Mouse (Mus musculus) brown adipose tissue, adult 24 weeks (tissue): ENCODE data around the gene Diaph3. TPM values are rescaled to one million over a fixed set of nuclear protein-coding genes. Genes with fewer than 3 reads are reported as not detected.

ENCODE experiments used
- H3K27ac ChIP-seq: fragments of 200-500 bp; replicated peaks from 2 replicates; pipeline ENCODE4 v1.5.1; 2012; ENCODE audit warnings: low read depth, mild to moderate bottlenecking, low read length
- H3K4me1 ChIP-seq: fragments of 200-500 bp; 2 replicates; pipeline ENCODE4 v1.6.1; 2012; ENCODE audit warnings: low read length, mixed read lengths; ENCODE audit not compliant: control insufficient read depth, insufficient read depth, insufficient read length
- H3K4me3 ChIP-seq: fragments of 200-500 bp; 2 replicates; pipeline ENCODE4 v1.5.1; 2012; ENCODE audit warnings: low read depth, mild to moderate bottlenecking, low read length, moderate library complexity; ENCODE audit not compliant: insufficient read depth
- polyA plus RNA-seq: library from polyadenylated mRNA; stranded (reverse); fragments of >200 nt; gene quantifications from 2 replicates; pipeline ENCODE4 v1.2.4, GENCODE M21; 2012; ENCODE audit not compliant: missing spikeins, insufficient read depth, insufficient read length

Diaph3 gene
- not detected in 2 replicates for polyA plus RNA-seq

DNA sequence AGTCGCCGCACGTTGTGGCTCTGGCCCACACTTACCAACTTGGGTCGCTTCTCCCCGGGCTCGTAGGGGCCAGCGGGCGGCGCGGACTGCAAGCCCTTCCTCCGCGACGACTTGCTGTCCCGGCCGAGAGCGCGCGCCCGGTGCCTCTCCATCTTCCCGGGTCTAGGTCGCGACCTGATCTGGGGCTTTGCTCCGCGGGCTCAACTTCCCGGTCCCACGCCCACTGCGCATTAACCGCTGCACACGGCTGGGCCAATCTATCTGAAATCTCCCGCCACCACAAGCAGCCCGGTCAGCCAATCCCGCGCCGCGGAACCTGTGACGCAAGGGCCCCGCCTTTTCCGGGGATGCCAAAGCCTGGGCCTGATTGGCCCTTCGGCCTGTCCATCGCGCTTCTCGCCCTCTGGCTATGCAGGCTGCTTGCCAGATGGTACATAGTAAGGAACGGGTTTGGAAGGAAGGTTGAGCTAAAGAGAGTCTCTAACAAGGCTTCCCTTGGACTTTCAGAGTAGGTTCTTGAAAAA lies at the start of gene Diaph3:
Gene Diaph3 (minus strand): TSS at position 273 of the 524 bp plus-strand sequence.
- Histone ChIP-seq H3K27ac (no peak within 1 kb of the TSS), H3K4me1 (no peaks in the 10 kb centered on the region), H3K4me3 (peak within 1 kb of the TSS; percentile 72)

DNA sequence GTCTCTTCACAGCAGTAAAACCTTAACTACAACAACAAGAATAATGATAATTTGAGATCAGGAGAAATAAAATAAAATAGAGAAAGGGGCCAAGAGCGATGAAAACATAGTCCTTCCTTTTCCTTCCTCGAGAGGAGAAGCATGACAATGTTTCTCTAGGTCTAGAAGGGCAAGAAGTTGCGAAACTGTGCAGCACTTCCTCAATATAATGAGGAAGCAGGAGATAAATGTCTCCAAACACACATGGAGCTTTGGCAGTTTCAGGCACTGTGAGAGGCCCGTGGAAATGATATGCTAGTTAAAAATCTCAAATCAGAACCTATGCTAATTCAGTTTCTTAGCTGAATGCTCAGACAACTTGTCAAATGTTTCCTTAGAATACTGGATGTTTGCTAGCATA lies 49.6 kb upstream of the Diaph3 start:
- no peak overlapping the region for H3K27ac ChIP-seq
- H3K4me1 ChIP-seq, result no peaks in the 10 kb centered on the region
- no peak overlapping the region for H3K4me3 ChIP-seq

DNA sequence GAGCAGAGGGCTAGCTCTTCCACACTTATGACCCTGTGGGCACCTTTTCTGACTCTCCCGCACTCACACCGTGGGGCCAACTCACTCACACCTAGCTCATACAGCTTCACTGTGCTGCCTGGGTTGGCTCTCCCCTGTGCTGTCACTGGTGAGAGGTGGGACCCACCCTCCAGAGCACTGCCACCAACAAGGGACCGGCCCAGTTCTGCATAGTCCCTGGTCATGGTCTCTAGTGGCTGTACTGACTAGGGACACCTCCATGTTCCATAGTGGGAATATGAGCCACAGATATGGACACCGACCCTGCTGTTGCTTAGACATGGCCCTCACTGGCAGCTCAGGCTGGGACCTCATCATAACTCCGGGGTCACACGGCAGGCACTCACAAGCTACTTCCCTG lies 30.5 kb upstream of the Diaph3 start:
- H3K27ac ChIP-seq, result no peak overlapping the region
- no peaks in the 10 kb centered on the region for H3K4me1 ChIP-seq
- H3K4me3 ChIP-seq, result no peak overlapping the region

DNA sequence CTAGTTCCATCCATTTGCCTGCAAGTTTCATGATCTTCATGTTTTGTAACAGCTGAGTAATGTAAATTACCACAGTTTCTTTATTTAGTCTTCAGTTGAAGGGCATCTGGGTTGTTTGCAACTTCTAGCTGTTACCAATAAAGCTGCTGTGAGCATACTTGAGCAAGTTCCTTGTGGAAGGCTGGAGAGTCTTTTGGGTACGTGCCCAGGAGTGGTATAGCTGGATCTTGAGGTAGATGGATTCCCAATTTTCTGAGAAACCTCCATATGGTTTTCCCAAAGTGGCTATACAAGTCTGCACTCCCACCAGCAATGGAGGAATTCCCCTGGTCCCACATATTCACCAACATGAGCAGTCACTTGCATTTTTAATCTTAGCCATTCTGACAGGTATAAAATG lies 28.1 kb upstream of the Diaph3 start:
- Histone ChIP-seq H3K4me3 (no peak overlapping the region), H3K27ac (no peak overlapping the region), H3K4me1 (no peaks in the 10 kb centered on the region)

DNA sequence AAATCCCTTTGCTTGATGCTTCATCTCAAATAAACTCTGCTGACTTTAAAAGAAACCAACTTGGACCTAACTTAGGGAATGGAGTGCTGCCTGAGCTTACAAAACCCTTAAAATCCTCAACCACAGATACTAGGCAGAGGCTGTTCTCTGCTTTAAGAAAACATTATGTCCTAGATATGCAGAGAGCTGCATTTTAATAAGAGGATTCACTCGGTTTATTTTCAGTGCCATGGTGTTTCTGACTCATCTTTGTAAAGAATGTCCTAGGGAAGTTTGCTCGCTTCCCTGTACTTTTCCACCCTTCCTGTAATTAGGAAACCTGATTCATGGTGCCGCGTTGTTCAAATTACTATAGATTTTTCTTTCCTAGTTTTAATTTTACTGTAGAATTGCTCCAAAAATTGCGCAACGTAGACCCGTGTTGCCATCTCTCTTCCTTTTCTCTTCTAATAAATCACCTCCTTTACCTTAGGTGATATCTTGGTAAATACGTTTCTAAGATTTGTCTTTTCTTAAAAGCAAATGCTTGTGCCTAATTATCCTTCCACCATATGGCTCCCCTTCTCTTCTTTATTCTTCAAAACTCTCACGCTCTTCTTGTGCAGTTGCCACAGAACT lies 14.7 kb upstream of the Diaph3 start:
- no peaks in the 10 kb centered on the region for H3K4me1 ChIP-seq
- no peak overlapping the region for H3K4me3 ChIP-seq
- no peak overlapping the region for H3K27ac ChIP-seq

DNA sequence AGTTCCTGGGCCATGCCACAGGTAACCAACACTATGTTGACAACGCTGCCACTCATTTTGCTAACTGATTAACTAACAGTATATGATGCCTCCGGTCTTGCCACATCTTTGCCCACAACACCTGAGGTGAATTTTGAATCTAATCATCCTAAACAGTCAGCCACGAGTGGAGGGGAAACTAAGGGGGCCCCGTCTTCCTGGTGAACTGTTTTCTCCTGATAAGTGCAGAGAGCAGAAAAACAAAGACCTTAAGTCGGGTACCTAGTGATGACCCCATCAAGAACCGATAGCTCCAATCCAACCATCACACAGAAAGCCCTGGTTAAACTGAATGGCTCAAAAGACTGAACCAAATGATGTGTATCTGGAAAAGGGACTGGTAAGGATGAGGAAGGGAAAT lies 8.6 kb upstream of the Diaph3 start:
- no peak overlapping the region for H3K27ac ChIP-seq
- H3K4me3 ChIP-seq, result no peak overlapping the region
- no peaks in the 10 kb centered on the region for H3K4me1 ChIP-seq

DNA sequence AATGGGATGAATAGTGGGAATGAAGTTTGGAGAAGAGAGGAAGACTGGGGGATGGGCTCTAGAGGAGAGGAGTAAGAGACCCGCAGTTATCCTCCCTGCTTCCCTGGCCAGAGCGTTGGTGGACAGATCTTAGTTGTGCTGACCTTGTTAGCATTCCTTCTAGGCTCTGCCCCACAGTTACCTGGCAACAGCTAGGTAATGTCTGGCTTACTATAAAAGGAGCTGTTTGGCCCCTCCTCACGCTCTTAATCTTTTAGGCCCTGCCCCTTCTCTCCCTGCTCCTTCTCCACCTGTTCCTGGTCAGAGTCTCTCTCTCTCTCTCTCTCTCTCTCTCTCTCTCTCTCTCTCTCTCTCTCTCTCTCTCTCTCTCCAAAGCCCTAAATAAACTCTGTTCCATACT lies 5.7 kb upstream of the Diaph3 start:
- Histone ChIP-seq H3K4me1 (no peaks in the 10 kb centered on the region), H3K27ac (no peak overlapping the region)

DNA sequence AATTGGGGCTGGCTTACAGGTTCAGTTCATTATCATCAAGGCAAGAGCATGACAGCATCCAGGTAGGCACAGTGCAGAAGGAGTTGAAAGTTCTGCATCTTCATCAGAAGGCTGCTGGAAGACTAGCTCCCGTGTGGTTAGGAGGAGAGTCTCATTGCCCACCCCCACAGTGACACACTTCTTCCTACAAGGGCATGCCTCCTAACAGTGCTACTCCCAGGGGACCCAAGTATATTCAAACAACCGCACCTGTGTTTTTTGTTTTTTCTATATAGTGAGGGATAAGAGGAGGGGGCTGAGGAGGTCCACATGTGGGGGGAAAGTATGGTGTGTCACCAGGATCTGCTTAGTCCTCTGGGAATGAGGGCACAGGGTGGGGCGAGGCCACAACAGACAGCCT lies 4.3 kb upstream of the Diaph3 start:
- no peak overlapping the region for H3K4me3 ChIP-seq
- no peak overlapping the region for H3K27ac ChIP-seq
- H3K4me1 ChIP-seq, result no peaks in the 10 kb centered on the region

More for the DNA sequence above, 5.7 kb upstream of the Diaph3 start:
- no peak overlapping the region for H3K4me3 ChIP-seq

DNA sequence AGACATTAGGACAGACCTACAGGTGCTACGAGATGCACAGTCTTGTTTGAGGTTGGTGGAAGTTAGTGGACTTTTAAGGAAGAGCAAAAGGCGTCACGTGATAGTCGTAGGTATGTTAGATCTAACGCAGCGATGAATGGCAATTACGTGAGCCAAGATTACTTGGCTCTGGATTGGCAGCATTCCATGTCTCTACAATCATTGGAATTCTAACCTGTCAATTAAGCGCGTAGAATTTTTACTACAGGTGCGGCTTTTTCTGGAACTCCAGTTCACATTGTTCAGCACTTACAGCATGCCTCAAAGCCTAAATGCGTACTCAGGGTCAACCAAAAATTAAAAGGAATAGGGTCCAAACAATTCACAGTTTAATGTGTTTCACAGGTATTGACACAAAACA lies 742 bp upstream of the Diaph3 start:
- H3K4me3 ChIP-seq, result peak overlapping the region; percentile 72; the same call in 1 of the 2 replicates
- no peak overlapping the region for H3K27ac ChIP-seq
- H3K4me1 ChIP-seq, result no peaks in the 10 kb centered on the region

DNA sequence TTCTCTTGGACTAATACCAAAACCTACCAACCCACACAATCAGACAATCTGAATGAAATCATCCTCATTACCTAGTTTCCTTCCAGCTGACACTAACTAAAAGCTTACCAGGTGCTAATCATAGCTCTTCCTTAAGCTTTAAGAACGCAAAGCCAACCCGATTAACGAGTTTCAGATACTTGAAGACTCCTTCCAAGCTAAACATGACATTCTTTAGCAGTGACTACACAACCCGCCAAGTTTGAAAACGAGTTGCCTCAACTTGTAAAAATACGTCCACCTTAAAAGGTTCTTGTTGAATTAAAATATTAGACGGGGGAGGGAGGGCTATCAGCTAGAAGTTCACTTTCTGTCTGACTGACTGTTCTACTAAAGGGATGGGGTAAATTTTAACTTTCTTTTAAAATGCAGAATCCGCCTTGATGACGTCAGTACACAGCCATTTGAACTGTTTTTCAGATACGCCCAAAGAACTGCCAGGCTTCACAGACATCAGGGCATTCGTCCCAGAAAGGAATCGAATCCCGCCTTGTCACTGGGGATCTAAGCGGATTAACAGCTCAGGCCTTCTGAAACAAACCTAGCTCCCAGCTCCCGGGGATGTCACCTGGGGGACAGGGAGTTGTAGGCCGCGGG lies 590 bp downstream of the Diaph3 start:
- Histone ChIP-seq H3K27ac (no peak overlapping the region), H3K4me1 (no peaks in the 10 kb centered on the region), H3K4me3 (peak overlapping the region; percentile 72)

DNA sequence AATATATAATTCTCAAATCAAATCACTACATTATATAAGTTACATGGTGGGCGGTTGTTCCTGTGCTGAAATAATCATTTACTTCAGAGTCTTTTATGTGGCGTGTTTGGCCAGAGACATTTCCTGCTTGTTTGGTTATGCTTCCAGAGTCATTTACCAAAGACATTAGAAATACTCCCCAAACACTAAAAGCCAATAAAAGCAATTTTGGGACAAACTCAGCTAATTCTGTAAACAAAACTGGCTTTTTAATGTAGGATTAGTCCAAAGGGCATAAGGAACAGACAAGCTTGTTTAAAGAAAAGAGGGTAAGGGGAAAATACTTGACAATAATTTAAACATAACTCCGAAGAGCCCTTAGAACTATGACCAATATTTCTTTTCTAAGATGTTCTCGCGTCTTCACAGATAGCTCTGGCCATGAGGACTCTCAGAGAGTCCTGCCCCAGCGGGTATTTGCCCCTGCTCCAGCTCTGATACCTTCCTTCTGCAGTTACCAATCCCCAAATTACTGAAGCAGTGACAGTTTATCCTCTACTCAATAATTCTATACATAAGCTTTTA lies 14.9 kb downstream of the Diaph3 start:
- no peak overlapping the region for H3K27ac ChIP-seq
- H3K4me3 ChIP-seq, result no peak overlapping the region
- H3K4me1 ChIP-seq, result no peaks in the 10 kb centered on the region

DNA sequence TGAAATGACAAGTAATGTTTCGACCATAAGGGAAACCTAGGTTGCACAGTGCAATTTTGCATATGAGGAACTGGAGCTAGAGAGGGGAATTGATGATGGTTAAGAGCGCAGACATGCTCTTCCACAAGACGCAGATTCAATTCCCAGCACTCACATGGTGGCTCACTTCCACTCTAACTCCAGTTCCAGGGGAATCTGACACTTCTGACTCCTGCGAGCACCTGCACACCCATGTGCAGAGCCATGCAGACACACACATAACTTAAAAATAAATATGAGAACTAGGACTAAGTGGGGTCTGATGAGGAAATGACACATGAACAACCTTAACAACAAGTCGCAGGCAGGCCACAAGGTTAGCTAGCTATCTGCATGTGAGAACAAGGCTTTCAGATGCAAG lies 15.5 kb downstream of the Diaph3 start:
- no peak overlapping the region for H3K27ac ChIP-seq
- no peaks in the 10 kb centered on the region for H3K4me1 ChIP-seq
- H3K4me3 ChIP-seq, result no peak overlapping the region

DNA sequence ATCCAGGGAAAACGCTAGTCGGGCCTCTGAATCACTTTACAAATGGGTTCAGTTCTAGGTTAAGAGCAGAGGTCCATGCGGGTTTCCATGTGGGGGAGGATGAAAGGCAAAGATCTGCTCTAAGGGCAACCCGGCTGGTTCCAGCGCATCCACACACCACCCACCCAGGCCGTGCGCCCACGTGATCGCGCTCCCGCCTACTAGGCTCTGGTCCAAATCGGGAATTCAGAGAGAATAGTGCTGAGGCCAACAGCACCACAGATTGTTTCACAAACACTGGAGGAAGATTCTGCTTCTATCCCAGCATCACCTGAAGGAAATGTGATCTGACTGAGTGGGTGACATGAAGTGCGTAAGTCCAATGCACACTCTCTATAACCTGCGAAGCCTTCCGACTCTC lies 17.9 kb downstream of the Diaph3 start:
- H3K4me1 ChIP-seq, result no peaks in the 10 kb centered on the region
- H3K4me3 ChIP-seq, result no peak overlapping the region
- no peak overlapping the region for H3K27ac ChIP-seq

DNA sequence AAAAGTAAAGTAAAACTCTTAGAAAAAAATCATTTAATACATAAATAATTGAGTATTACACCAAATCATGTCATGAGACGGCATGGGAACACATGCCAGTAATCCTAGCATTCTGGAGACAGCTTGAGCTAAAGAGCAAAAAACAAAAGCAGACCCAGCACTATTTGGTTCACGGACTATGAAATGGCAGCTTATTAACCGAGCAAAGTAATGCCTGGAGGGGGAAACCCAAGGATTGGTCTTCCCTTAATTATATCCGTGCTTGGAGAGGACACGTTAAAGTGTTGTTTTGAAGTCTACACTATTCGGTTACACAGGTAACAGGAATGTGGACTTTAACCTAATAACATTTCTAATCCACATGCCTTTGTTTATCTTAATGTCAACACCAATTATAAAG lies 19.2 kb downstream of the Diaph3 start:
- no peak overlapping the region for H3K27ac ChIP-seq
- no peak overlapping the region for H3K4me3 ChIP-seq
- H3K4me1 ChIP-seq, result no peaks in the 10 kb centered on the region

DNA sequence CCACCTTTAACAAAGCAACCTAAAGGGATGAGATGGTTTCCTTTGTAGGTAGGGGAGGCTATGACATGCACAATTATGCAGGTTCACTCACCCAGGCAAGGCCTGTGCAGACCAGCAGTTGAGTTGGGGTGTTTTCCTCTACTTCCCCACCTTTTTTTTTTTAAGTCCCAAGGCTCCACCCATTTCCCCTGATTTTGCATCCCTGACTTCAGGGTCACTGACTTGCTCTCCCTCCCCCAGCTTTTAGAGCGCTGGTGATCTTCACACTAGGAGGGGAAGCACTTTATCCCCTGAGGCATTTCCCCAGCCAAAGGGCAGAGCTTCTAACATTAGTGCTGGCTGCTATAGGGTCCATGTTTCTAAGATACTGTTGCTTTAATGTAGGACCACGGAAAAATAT lies 30.4 kb downstream of the Diaph3 start:
- Histone ChIP-seq H3K27ac (no peak overlapping the region), H3K4me1 (no peaks in the 10 kb centered on the region), H3K4me3 (no peak overlapping the region)
